Mouse (Mus musculus) ES-CJ7 (cell line): Measurements from ENCODE around the gene Hoxb13.

Experiments
- DNase-seq: peaks from one replicate; pipeline ENCODE4 v3.0.0; 2011; ENCODE audit warnings: low read depth, low spot score

The Hoxb13 gene

GRCm38 (mm10) chr11:96193521-96194400 is at the start of gene Hoxb13:
Gene Hoxb13 (plus strand): TSS chr11:96194316.
- peak; percentile 79 for DNase-seq

GRCm38 (mm10) chr11:96145622-96146270 is 48.4 kb upstream of the Hoxb13 start:
- peak; percentile 83 for DNase-seq

- no peak for DNase-seq
Observed at GRCm38 (mm10) chr11:96147471-96147870, 46.6 kb upstream of the Hoxb13 start.

- DNase-seq: no peak
Observed at GRCm38 (mm10) chr11:96164769-96165168, 29.3 kb upstream of the Hoxb13 start.

GRCm38 (mm10) chr11:96168125-96168524 is 26.0 kb upstream of the Hoxb13 start:
- DNase-seq: no peak

- no peak for DNase-seq
Observed at GRCm38 (mm10) chr11:96169016-96169415, 25.1 kb upstream of the Hoxb13 start.

GRCm38 (mm10) chr11:96170711-96171379 is 23.3 kb upstream of the Hoxb13 start:
- DNase-seq: no peak

- DNase-seq: no peak
Observed at GRCm38 (mm10) chr11:96171601-96172000, 22.5 kb upstream of the Hoxb13 start.

- peak; percentile 44 for DNase-seq
Observed at GRCm38 (mm10) chr11:96172511-96173287, 21.4 kb upstream of the Hoxb13 start.

- DNase-seq: no peak
Observed at GRCm38 (mm10) chr11:96173288-96173840, 20.8 kb upstream of the Hoxb13 start.

- DNase-seq: no peak
Observed at GRCm38 (mm10) chr11:96174881-96175280, 19.2 kb upstream of the Hoxb13 start.

GRCm38 (mm10) chr11:96175511-96175910 is 18.6 kb upstream of the Hoxb13 start:
- peak; percentile 44 for DNase-seq

- DNase-seq: no peak
Observed at GRCm38 (mm10) chr11:96175951-96176530, 18.1 kb upstream of the Hoxb13 start.

GRCm38 (mm10) chr11:96176841-96177240 is 17.3 kb upstream of the Hoxb13 start:
- DNase-seq: no peak

- DNase-seq: peak; percentile 88
Observed at GRCm38 (mm10) chr11:96177546-96178174, 16.5 kb upstream of the Hoxb13 start.

GRCm38 (mm10) chr11:96178356-96178755 is 15.8 kb upstream of the Hoxb13 start:
- no peak for DNase-seq

- no peak for DNase-seq
Observed at GRCm38 (mm10) chr11:96178911-96179503, 15.1 kb upstream of the Hoxb13 start.

- no peak for DNase-seq
Observed at GRCm38 (mm10) chr11:96181061-96181460, 13.1 kb upstream of the Hoxb13 start.

- DNase-seq: no peak
Observed at GRCm38 (mm10) chr11:96184233-96184632, 9.9 kb upstream of the Hoxb13 start.

- no peak for DNase-seq
Observed at GRCm38 (mm10) chr11:96187321-96187720, 6.8 kb upstream of the Hoxb13 start.
